ENCODE assay signal across 14 mouse cellular contexts in genomic region chr4:64324391-64324790, GRCm38 (mm10).
"Had no signal": no experiment of that assay in that cellular context is flagged by ENCODE, and none has a peak within 500 bp of the region (broad histone marks: within the 10 kb centered on the region; RNA-seq: fewer than 3 reads in every experiment).

No protein-coding gene starts in this region.

- DNase-seq: kidney, postnatal 25 days; lung, embryonic 14.5 days; lung, postnatal 14 days; right cerebral cortex, adult 18-20 months; right cerebral cortex, postnatal 25 days; thymus, postnatal 4 days had no signal

- H3K36me3 ChIP-seq: limb, embryonic 10.5 days; liver, embryonic 15.5 days; midbrain, embryonic 13.5 days; neural tube, embryonic 15.5 days had no signal

- H3K4me3 ChIP-seq: left cerebral cortex, adult 2 months; limb, embryonic 10.5 days; liver, embryonic 15.5 days; midbrain, embryonic 13.5 days; myocyte; neural tube, embryonic 15.5 days had no signal

- H3K4me1 ChIP-seq: limb, embryonic 10.5 days; liver, embryonic 15.5 days; midbrain, embryonic 13.5 days; neural tube, embryonic 15.5 days had no signal

- H3K4me2 ChIP-seq: liver, embryonic 11.5 days; liver, embryonic 15.5 days; lung, embryonic 14.5 days; midbrain, embryonic 13.5 days; neural tube, embryonic 15.5 days had no signal

- H3K27me3 ChIP-seq: liver, embryonic 15.5 days; midbrain, embryonic 13.5 days; neural tube, embryonic 15.5 days had no signal

- ATAC-seq: midbrain, embryonic 13.5 days had no signal

- H3K9me3 ChIP-seq: limb, embryonic 10.5 days; liver, embryonic 15.5 days; midbrain, embryonic 13.5 days; neural tube, embryonic 15.5 days had no signal

- H3K9ac ChIP-seq: liver, embryonic 15.5 days; lung, embryonic 14.5 days; midbrain, embryonic 13.5 days; neural tube, embryonic 15.5 days had no signal

- H3K27ac ChIP-seq: left cerebral cortex, adult 2 months; limb, embryonic 10.5 days; liver, embryonic 15.5 days; midbrain, embryonic 13.5 days; neural tube, embryonic 15.5 days; stomach, postnatal 0 days had no signal
